Mouse (Mus musculus): ENCODE results near the gene Tas2r124.

The Tas2r124 gene

DNA sequence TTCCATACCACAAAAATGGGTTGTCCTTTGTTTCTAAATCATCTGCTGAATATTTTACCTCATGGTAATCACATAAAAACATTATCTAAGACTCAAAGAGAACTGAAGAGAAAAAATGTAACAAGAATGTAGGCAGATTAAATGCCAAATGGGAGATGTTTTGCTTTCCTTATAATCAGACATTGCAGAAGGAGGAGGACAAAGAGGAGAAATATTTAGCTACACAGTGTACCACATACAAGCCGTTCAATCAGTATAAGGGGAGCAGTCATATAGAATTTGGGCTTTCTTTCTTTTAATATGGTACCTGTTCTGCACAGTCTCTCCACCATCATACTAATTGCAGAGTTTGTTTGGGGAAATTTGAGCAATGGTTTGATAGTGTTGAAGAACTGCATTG is at the start of gene Tas2r124:
Tas2r124 (plus strand) TSS at position 301 of the 400 bp plus-strand sequence.
- no peak for DNase-seq

DNA sequence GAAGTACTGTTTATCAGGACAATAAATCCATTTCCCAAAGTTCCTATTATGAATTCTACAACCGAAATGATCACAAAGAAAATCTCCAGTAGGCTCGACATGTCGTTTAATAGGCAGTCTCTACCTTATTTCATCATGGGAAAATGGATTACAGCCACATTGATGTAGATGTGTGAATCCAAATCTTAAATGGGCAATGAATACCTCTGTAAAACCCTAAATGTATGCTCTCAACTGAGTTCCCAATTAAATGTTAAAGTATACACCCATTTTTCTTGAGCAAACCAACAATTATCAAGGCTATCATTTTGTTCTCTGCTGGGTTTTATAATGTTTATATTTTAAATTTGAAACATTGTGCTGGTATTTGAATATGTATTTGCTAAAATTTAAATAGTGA is 42.7 kb upstream of the Tas2r124 start, which contains the start of gene Tas2r122:
Tas2r122 (minus strand) TSS at position 101 of the 400 bp plus-strand sequence.
- no peak for DNase-seq

DNA sequence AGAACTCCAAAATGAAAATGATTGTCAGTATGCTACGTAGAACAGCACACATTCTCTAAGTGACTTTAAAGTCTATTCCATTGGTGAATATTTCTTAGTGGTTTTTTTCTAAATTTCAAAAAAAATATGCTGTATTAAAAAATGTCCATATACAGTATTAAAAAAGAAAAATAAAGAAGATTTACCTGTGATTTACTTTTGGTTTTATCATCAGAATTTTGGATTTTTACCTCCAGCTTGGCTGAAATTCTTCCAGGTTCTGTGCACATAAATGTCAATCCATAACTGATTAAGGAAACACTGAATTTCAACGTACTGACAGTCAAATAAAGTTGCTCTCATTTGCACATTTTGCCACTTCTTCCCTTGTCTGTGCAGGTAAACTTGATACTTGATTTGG is 16.6 kb upstream of the Tas2r124 start, which contains the start of gene Tas2r115:
Tas2r115 (minus strand) TSS at position 101 of the 400 bp plus-strand sequence.
- DNase-seq: no peak

DNA sequence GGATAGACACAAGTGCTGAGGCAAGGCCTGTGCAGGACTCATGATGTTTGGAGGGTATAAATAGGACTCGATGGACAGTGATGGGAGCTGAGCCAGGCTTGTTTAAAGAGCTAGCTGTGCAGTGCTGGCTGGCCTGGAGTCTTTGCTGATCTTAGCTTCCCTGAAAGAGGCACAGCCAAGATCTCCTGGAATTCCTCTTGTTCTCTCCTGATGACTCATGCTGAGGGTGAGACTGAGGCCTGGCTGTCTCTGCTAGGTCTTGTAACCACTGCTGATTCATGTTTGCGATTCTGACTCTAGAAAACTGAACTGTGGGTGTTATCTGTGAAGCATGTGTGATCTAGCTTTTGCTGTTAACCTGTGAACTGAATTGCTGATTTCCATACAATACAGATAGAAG is 4.3 kb upstream of the Tas2r124 start:
- DNase-seq: no peak

- no peak for DNase-seq
Observed at GRCm38 (mm10) chr6:132761831-132762230, 7.3 kb downstream of the Tas2r124 start, which contains the start of gene Tas2r102. Gene Tas2r102 (plus strand): TSS chr6:132762131.

DNA sequence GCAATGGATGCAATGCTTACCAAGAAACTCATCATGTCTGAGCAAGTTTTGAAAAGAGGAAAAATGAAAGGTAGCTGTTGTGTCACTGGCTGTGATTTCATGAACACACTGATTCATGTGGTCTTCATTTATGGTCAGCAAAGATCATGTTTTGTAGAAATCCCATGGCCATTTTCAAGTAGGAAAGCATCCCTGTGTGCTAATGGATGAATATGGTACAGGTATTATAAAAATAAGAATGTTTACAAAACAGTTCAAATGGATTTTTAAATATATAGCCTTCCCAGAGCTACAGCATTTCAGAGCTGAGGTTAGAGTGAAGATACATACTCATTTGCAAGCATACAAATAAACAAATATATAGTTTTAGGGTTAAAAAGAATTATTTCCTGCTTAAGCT is 23.5 kb downstream of the Tas2r124 start, which contains the start of gene Tas2r136:
Tas2r136 (minus strand) TSS at position 101 of the 400 bp plus-strand sequence.
- DNase-seq: no peak

- DNase-seq: no peak
Observed at GRCm38 (mm10) chr6:132795393-132795792, 40.9 kb downstream of the Tas2r124 start.

DNA sequence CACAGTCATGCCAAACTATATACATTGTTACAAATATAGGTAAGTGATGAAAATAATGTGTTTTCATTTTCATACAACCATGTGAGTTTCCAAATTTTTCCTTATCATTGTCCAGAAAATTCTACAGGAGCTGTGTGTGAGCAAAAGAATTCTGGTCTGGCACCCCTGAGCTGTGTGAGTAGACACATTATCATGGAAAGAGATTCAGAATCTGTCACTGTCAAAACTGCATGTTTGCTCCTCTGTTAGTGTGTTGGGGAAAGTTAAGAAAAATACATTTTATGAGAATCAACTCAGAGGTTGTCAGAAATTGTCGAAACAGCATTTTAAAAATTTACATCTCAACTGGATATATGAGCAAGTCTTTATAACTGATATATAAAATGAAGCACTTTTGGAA is 48.0 kb downstream of the Tas2r124 start, which contains the start of gene Tas2r117:
Tas2r117 (plus strand) TSS at position 301 of the 400 bp plus-strand sequence.
- DNase-seq: no peak
